Mouse (Mus musculus) neural tube, embryonic 15.5 days (tissue): ENCODE measurements around the gene Cmya5. TPM values are rescaled to one million over a fixed set of nuclear protein-coding genes. Genes with fewer than 3 reads are reported as not detected.

ENCODE experiments used
- ATAC-seq: fragments of 200-750 bp; cut with Nextera tagmentation; 2 replicates; pipeline ENCODE4 v1.8.0; 2017; ENCODE audit warnings: mild to moderate bottlenecking, moderate TSS enrichment, moderate library complexity; ENCODE audit not compliant: low FRiP score
- H3K27ac ChIP-seq: fragments of 300-500 bp; sonication (generic); replicated peaks from 2 replicates; pipeline ENCODE4 v1.5.1; 2015; ENCODE audit warnings: mild to moderate bottlenecking, inconsistent platforms
- H3K27me3 ChIP-seq: fragments of 300-500 bp; sonication (generic); replicated peaks from 2 replicates; pipeline ENCODE4 v1.6.1; 2015; ENCODE audit warnings: inconsistent platforms
- H3K36me3 ChIP-seq: fragments of 300-500 bp; sonication (generic); 2 replicates; pipeline ENCODE4 v1.6.1; 2015; ENCODE audit warnings: inconsistent platforms
- H3K4me1 ChIP-seq: fragments of 300-500 bp; sonication (generic); 2 replicates; pipeline ENCODE4 v1.6.1; 2015; ENCODE audit warnings: inconsistent platforms
- H3K4me2 ChIP-seq: fragments of 300-500 bp; sonication (generic); 2 replicates; pipeline ENCODE4 v1.6.1; 2015; ENCODE audit warnings: inconsistent platforms, mild to moderate bottlenecking, moderate library complexity
- H3K4me3 ChIP-seq: fragments of 300-500 bp; sonication (generic); replicated peaks from 2 replicates; pipeline ENCODE4 v1.5.1; 2015; ENCODE audit warnings: mild to moderate bottlenecking, inconsistent platforms
- H3K9ac ChIP-seq: fragments of 300-500 bp; sonication (generic); replicated peaks from 2 replicates; pipeline ENCODE4 v1.6.1; 2015; ENCODE audit warnings: mild to moderate bottlenecking, inconsistent platforms
- H3K9me3 ChIP-seq: fragments of 300-500 bp; sonication (generic); replicated peaks from 2 replicates; pipeline ENCODE4 v1.6.1; 2016; ENCODE audit warnings: inconsistent platforms
- WGBS: fragments of 180-500 bp; shearing (Covaris S2); methylation state at CpG from one replicate; pipeline ENCODE4 v1.1.7; 2015; ENCODE audit warnings: mixed read lengths; 5-methylcytosine and 5-hydroxymethylcytosine counted together
- polyA plus RNA-seq: library from polyadenylated mRNA; unstranded; fragments of >200 nt; fragmentation: Nextera tagmentation; extraction: Ambion mirVana; gene quantifications from 2 replicates; pipeline ENCODE4 v1.2.1, GENCODE M21; 2015

The Cmya5 gene
- polyA plus RNA-seq, 1 experiment from 2014 or later: 0.19 TPM

GRCm38 (mm10) chr13:93057492-93058260 is 86.8 kb downstream of the Cmya5 start:
- H3K9ac ChIP-seq: no peak overlapping the region
- H3K36me3 ChIP-seq: no peaks in the 10 kb centered on the region
- H3K4me1 ChIP-seq: no peaks in the 10 kb centered on the region
- no peak overlapping the region for H3K4me2 ChIP-seq
- no peaks in the 10 kb centered on the region for H3K9me3 ChIP-seq
- no peaks in the 10 kb centered on the region for H3K27me3 ChIP-seq
- ATAC-seq: no peak
- no peak overlapping the region for H3K27ac ChIP-seq
- no peak overlapping the region for H3K4me3 ChIP-seq
- 74% methylated on average over 7 of the region's 7 CpGs for WGBS

GRCm38 (mm10) chr13:93056091-93056490 is 88.4 kb downstream of the Cmya5 start:
- Histone ChIP-seq H3K4me1 (no peaks in the 10 kb centered on the region), H3K36me3 (no peaks in the 10 kb centered on the region), H3K27me3 (no peaks in the 10 kb centered on the region), H3K4me3 (no peak overlapping the region), H3K9ac (no peak overlapping the region), H3K9me3 (no peaks in the 10 kb centered on the region), H3K27ac (no peak overlapping the region), H3K4me2 (no peak overlapping the region)
- WGBS: 81% methylated on average over 1 of the region's 1 CpGs
- ATAC-seq: no peak

DNA sequence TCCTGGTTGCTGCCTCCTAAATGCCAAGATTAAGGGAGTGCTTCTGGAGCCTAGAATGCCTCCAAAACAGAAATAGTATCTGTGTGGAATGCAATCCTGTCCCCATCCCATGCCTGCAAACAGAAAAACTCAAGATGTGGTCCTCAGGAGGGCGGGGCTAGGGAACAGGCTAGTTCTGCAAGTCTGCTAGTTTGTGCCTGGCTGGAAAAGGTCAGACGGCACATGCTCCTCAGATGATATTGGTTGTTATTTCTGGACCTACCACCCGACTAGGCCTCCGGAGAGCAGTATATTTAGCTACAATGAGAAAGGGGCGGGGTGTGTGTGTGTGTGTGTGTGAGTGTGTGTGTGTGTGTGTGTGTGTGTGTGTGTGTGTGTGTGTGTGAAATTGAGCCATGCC is 93.0 kb downstream of the Cmya5 start:
- Histone ChIP-seq H3K9me3 (no peaks in the 10 kb centered on the region), H3K36me3 (no peaks in the 10 kb centered on the region), H3K27me3 (no peaks in the 10 kb centered on the region), H3K4me1 (no peaks in the 10 kb centered on the region), H3K9ac (no peak overlapping the region), H3K4me3 (no peak overlapping the region), H3K4me2 (no peak overlapping the region), H3K27ac (no peak overlapping the region)
- WGBS: 81% methylated on average over 5 of the region's 5 CpGs
- no peak for ATAC-seq

- Histone ChIP-seq H3K9me3 (no peaks in the 10 kb centered on the region), H3K4me1 (no peaks in the 10 kb centered on the region), H3K27ac (no peak overlapping the region), H3K9ac (no peak overlapping the region), H3K27me3 (no peaks in the 10 kb centered on the region), H3K36me3 (no peaks in the 10 kb centered on the region), H3K4me2 (no peak overlapping the region), H3K4me3 (no peak overlapping the region)
- WGBS: 86% methylated on average over 9 of the region's 9 CpGs
- ATAC-seq: no peak
Measured at GRCm38 (mm10) chr13:93041021-93041420, 103.5 kb downstream of the Cmya5 start.

DNA sequence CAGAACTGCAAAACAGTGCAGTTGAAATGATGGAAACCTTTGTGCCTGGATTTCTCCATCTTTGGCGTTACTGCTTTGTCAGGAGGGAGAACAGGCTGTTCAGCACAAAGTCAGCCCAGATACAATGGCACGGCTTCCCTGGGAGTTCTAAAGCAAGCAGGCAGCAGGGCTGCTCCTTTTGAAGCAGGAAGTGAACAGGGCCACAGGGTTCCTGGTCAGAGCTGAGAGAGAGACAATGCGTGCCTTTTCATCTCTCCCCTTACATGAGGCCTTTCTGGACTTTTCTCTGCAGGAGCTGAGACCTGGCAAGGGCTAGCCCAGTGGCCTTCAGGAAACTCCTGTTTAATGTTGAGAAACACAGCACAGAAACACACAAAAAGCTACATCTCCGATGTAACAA is 108.3 kb downstream of the Cmya5 start:
- WGBS: 49% methylated on average over 4 of the region's 4 CpGs
- Histone ChIP-seq H3K9ac (no peak overlapping the region), H3K27me3 (no peaks in the 10 kb centered on the region), H3K4me3 (no peak overlapping the region), H3K9me3 (no peaks in the 10 kb centered on the region), H3K36me3 (no peaks in the 10 kb centered on the region), H3K27ac (no peak overlapping the region), H3K4me2 (no peak overlapping the region), H3K4me1 (no peaks in the 10 kb centered on the region)
- no peak for ATAC-seq

DNA sequence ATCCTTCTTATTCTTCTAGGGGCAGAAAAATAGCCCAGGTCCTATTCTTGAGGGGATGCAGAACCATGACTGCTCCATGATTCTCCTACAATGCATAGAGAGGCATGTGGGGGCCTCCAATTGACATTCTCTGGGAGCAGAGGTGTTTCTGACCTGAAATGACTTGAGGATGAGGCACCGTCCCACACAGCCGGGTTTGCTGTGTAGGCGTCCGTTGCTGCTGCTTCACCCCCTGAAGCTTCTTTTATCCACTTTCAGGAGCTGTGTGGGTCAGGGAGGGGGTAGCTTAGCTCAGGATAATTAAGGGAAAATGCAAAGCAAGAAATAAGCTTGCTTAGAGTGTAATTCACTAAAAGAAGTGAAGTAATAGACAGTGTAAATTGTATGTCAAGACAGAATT is 115.2 kb downstream of the Cmya5 start:
- Histone ChIP-seq H3K4me1 (no peaks in the 10 kb centered on the region), H3K27ac (no peak overlapping the region), H3K9ac (no peak overlapping the region), H3K9me3 (no peaks in the 10 kb centered on the region), H3K36me3 (no peaks in the 10 kb centered on the region), H3K27me3 (no peaks in the 10 kb centered on the region), H3K4me2 (no peak overlapping the region), H3K4me3 (no peak overlapping the region)
- WGBS: 67% methylated on average over 4 of the region's 4 CpGs
- ATAC-seq: no peak

DNA sequence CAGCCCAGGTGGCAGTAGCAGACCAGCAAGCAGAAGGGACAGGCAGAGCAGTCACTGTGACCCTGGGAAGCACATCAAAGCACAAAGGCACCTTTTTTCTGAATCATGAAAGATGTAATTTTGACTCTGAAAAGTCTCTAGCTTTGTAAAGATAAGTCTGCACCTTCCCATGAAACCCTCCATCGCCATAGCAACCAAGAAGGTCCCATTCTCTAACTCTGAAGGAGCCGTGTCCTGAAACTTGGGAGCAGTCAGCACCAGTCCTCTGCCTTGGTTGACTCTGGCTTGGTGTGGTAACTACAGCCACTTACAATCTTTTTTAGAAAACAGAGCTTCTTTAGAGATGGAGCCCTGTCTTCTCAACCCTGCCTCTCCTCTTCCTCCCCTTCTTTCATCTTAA is 119.7 kb downstream of the Cmya5 start:
- no peak overlapping the region for H3K27ac ChIP-seq
- no peaks in the 10 kb centered on the region for H3K4me1 ChIP-seq
- no peak overlapping the region for H3K9ac ChIP-seq
- 57% methylated on average over 2 of the region's 2 CpGs for WGBS
- no peak for ATAC-seq
- no peaks in the 10 kb centered on the region for H3K36me3 ChIP-seq
- no peaks in the 10 kb centered on the region for H3K27me3 ChIP-seq
- H3K4me2 ChIP-seq: no peak overlapping the region
- no peaks in the 10 kb centered on the region for H3K9me3 ChIP-seq
- no peak overlapping the region for H3K4me3 ChIP-seq

GRCm38 (mm10) chr13:93022158-93022557 is 122.4 kb downstream of the Cmya5 start:
- Histone ChIP-seq H3K4me1 (no peaks in the 10 kb centered on the region), H3K9ac (no peak overlapping the region), H3K4me3 (no peak overlapping the region), H3K36me3 (no peaks in the 10 kb centered on the region), H3K27me3 (no peaks in the 10 kb centered on the region), H3K9me3 (no peaks in the 10 kb centered on the region), H3K4me2 (no peak overlapping the region), H3K27ac (no peak overlapping the region)
- WGBS: 44% methylated on average over 1 of the region's 1 CpGs
- ATAC-seq: no peak

- ATAC-seq: no peak
- Histone ChIP-seq H3K27me3 (no peaks in the 10 kb centered on the region), H3K9me3 (no peaks in the 10 kb centered on the region), H3K4me2 (no peak overlapping the region), H3K4me3 (no peak overlapping the region), H3K27ac (no peak overlapping the region), H3K4me1 (no peaks in the 10 kb centered on the region), H3K9ac (no peak overlapping the region), H3K36me3 (no peaks in the 10 kb centered on the region)
- WGBS: 78% methylated on average over 8 of the region's 8 CpGs
Measured at GRCm38 (mm10) chr13:93012952-93013351, 131.6 kb downstream of the Cmya5 start.

DNA sequence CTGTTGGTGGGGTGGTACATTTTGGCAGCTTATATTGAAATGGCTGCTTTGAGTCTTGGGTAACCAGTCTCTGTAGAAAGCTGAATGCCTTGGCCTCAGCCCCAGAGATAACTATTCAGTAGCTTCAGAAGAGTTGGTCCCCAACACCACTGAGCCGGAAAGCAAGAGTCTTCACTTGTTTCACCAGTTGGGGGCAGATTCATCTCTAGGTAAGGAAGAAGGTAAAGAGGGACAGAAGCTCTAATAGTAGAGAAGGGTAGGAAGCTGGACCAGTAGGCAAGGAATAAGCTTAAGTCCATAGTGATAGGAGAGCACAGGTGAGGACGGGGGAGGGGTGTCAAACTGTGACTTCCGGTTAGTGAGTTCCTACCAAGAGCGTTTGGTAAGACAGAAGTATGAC is 133.2 kb downstream of the Cmya5 start:
- no peak for ATAC-seq
- Histone ChIP-seq H3K9me3 (no peaks in the 10 kb centered on the region), H3K4me1 (no peaks in the 10 kb centered on the region), H3K4me2 (no peak overlapping the region), H3K4me3 (no peak overlapping the region), H3K9ac (no peak overlapping the region), H3K36me3 (no peaks in the 10 kb centered on the region), H3K27ac (no peak overlapping the region), H3K27me3 (no peaks in the 10 kb centered on the region)
- WGBS: 95% methylated on average over 4 of the region's 4 CpGs

DNA sequence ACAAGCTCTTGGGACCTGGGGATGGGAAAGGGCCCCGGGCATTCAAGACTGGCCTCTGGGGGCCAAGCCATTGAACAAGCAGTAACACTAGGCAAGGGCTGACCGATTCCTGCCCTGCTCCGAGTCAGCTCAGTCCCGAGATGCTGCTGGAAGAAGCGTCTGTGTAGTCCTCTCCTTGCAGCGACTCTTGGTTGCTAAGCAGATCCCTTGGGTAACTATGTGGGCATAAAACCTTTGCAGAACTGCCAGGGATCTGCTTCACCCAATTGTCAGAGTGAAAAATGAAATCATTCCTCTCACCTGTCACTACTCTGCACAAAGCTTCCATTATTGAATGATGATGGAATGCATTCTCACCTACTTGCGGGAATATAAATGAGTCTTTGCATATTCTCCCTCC is 134.0 kb downstream of the Cmya5 start:
- no peak overlapping the region for H3K4me2 ChIP-seq
- WGBS: 80% methylated on average over 7 of the region's 7 CpGs

GRCm38 (mm10) chr13:93007078-93007477 is 137.4 kb downstream of the Cmya5 start:
- no peaks in the 10 kb centered on the region for H3K4me1 ChIP-seq
- no peaks in the 10 kb centered on the region for H3K36me3 ChIP-seq
- no peak for ATAC-seq
- no peak overlapping the region for H3K9ac ChIP-seq
- H3K27me3 ChIP-seq: no peaks in the 10 kb centered on the region
- WGBS: 80% methylated on average over 4 of the region's 4 CpGs
- no peak overlapping the region for H3K4me2 ChIP-seq
- H3K27ac ChIP-seq: no peak overlapping the region
- no peak overlapping the region for H3K4me3 ChIP-seq
- H3K9me3 ChIP-seq: no peaks in the 10 kb centered on the region

More for the DNA sequence above, 134.0 kb downstream of the Cmya5 start:
- H3K4me1 ChIP-seq: no peaks in the 10 kb centered on the region
- H3K9me3 ChIP-seq: no peaks in the 10 kb centered on the region
- H3K27ac ChIP-seq: no peak overlapping the region
- no peak for ATAC-seq
- H3K9ac ChIP-seq: no peak overlapping the region
- H3K36me3 ChIP-seq: no peaks in the 10 kb centered on the region
- H3K27me3 ChIP-seq: no peaks in the 10 kb centered on the region
- no peak overlapping the region for H3K4me3 ChIP-seq
